Mouse (Mus musculus): ENCODE results near the gene Slc25a45. TPM values are rescaled to one million over a fixed set of nuclear protein-coding genes. Genes with fewer than 3 reads are reported as not detected.

Gene Slc25a45
- polyA plus RNA-seq, 1 experiment, result 57.9 TPM

GRCm38 (mm10) chr19:5840890-5841388 lies 36.7 kb upstream of the Slc25a45 start:
- Histone ChIP-seq H3K36me3 (ENCODE audit: control insufficient read depth, insufficient read depth, low read length) (no peaks in the 10 kb centered on the region), H3K4me3 (ENCODE audit: control insufficient read depth, insufficient read depth, low read length) (no peak overlapping the region)

DNA sequence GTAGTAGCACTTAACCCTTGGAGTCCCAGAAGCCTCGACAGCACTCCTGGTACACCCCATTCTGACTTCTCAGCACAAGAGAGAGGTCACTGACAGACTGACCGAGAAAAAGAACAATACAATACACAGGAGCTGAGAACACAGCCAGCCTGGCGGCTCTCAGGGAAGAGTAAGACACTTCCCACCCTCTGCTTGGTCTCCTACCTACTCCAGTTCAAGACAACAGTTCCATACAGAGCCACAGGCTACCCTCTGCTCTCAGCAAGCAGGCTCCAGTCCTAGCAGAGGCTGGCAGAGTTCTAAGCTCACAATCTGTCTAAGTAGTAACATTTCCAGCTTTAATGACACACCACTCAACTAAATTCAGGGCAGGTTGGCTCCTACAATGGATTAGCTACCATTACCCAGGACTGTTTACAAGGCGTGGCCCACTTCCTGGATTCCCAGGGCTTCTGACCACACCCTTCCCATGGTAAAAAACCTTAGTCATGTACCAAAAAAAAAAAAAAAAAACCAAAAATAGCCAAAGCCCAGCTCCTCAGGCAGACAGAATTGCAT lies 36.1 kb upstream of the Slc25a45 start:
- no peak for DNase-seq
- Histone ChIP-seq H3K36me3 (ENCODE audit: control insufficient read depth, insufficient read depth, low read length) (no peaks in the 10 kb centered on the region), H3K27me3 (ENCODE audit: control insufficient read depth, insufficient read depth, low read length) (no peaks in the 10 kb centered on the region), H3K4me3 (ENCODE audit: control insufficient read depth, insufficient read depth, low read length) (no peak overlapping the region), H3K4me1 (replicated peaks; ENCODE audit: control insufficient read depth, insufficient read depth, low read length) (peaks cover 28% of the 10 kb centered on the region), H3K27ac (ENCODE audit: control insufficient read depth, insufficient read depth, low read length) (peak overlapping the region; percentile 12; the same call in 1 of the 2 replicates)
- 60% methylated on average over 4 of the region's 4 CpGs for WGBS
- TF ChIP-seq POLR2A (IDR thresholded peaks at IDR 0.05; ENCODE audit: control insufficient read depth, extremely low read depth, insufficient read depth, low read length, poor library complexity), result no peak
- TF ChIP-seq CTCF (IDR thresholded peaks at IDR 0.05; ENCODE audit: borderline replicate concordance, control insufficient read depth, extremely low read depth, insufficient read depth, low read length, poor library complexity), result no peak

More at GRCm38 (mm10) chr19:5840890-5841388, 36.7 kb upstream of the Slc25a45 start:
- Histone ChIP-seq H3K27me3 (ENCODE audit: control insufficient read depth, insufficient read depth, low read length) (no peaks in the 10 kb centered on the region), H3K4me1 (replicated peaks; ENCODE audit: control insufficient read depth, insufficient read depth, low read length) (peaks cover 25% of the 10 kb centered on the region), H3K27ac (ENCODE audit: control insufficient read depth, insufficient read depth, low read length) (no peak overlapping the region)
- no peak for TF ChIP-seq CTCF (IDR thresholded peaks at IDR 0.05; ENCODE audit: borderline replicate concordance, control insufficient read depth, extremely low read depth, insufficient read depth, low read length, poor library complexity)
- TF ChIP-seq POLR2A (IDR thresholded peaks at IDR 0.05; ENCODE audit: control insufficient read depth, extremely low read depth, insufficient read depth, low read length, poor library complexity), result no peak
- 95% methylated on average over 9 of the region's 9 CpGs for WGBS
- no peak for DNase-seq

DNA sequence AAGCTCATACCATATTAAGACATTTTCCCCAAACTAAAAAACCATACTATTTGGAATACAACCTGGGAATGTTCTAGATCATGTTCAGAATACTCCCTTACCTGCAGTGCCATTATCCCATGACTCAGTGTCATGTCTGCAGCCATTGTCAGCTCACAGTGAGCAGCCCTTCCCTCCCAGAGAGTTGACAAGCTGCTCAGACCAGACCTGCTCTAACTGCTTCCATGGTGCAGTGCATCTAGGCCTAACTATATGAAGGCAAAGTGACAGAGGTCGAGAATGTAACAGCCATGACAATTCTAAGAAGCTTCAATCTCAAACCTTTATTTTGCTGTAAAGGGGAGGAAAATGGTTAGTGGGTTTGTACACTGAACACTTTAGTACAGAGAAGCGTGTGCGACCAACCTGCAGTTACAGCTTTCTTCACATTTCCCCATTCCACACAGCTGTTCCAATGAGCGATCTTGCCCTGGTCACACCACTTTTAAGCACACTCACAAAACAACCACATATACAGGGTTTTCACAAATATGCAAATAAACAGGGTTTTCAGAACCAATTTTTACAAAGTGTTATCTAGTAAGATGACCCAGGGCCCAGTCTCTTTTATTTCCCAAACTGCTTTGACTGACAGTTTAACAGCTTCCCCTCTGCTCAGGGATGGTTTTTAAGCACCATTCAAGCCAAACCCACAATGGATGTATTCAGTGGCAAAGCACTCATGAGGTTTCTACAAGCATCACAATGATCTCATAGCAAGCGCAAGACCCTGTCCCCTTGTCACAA lies 35.4 kb upstream of the Slc25a45 start:
- Histone ChIP-seq H3K27ac (ENCODE audit: control insufficient read depth, insufficient read depth, low read length) (no peak overlapping the region), H3K4me1 (replicated peaks; ENCODE audit: control insufficient read depth, insufficient read depth, low read length) (peaks cover 35% of the 10 kb centered on the region), H3K4me3 (ENCODE audit: control insufficient read depth, insufficient read depth, low read length) (no peak overlapping the region), H3K27me3 (ENCODE audit: control insufficient read depth, insufficient read depth, low read length) (no peaks in the 10 kb centered on the region), H3K36me3 (ENCODE audit: control insufficient read depth, insufficient read depth, low read length) (no peaks in the 10 kb centered on the region)
- TF ChIP-seq POLR2A (IDR thresholded peaks at IDR 0.05; ENCODE audit: control insufficient read depth, extremely low read depth, insufficient read depth, low read length, poor library complexity) (no peak), CTCF (IDR thresholded peaks at IDR 0.05; ENCODE audit: borderline replicate concordance, control insufficient read depth, extremely low read depth, insufficient read depth, low read length, poor library complexity) (no peak)
- DNase-seq, result no peak
- 48% methylated on average over 5 of the region's 5 CpGs for WGBS

DNA sequence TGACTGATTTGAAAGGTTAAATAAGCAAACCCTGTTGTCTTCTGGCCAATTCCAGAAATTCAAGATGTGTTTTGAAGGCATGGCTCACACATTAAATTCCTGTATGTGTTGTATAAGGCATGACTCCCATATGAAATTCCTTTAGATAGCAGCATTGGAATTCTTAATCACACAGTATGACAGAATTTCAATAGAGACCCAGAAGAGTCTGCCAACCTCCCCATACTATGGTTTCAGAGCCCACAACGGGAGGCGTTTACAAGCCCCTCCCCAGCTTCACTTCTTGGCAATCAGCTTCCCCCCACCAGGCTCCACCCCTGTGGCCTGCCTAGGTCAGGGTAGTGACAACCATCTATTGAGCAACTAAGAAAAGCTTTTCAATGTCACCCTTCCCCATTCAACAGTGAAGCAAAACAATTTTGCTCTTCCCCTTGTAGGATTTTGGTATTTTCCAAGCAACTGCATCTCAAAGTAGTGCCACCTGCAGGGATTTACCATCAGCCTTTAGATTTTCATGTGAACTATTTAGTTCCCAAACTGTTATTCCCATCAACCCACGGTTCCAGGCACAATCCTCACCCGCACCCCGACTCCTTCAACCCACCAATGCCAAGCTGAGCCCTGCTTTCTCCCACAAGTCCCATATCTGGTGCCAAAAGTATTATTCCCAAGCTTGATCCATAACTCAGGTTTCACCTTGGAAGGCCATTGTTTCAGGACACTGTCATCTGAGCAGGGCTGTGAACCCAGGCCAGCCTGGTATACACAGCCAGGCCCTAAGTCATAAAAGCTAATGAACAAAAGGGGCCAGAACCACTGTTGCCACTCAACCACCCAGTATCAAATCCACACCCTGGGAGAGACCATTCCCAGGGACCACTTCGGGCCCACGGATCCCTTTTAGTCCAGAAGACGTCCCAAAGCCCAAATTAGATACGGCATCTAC lies 34.5 kb upstream of the Slc25a45 start:
- peak; percentile 45 for DNase-seq
- Histone ChIP-seq H3K4me1 (replicated peaks; ENCODE audit: control insufficient read depth, insufficient read depth, low read length) (peaks cover 44% of the 10 kb centered on the region), H3K27ac (ENCODE audit: control insufficient read depth, insufficient read depth, low read length) (peak overlapping the region; percentile 96), H3K4me3 (ENCODE audit: control insufficient read depth, insufficient read depth, low read length) (peak overlapping the region; percentile 97), H3K27me3 (ENCODE audit: control insufficient read depth, insufficient read depth, low read length) (no peaks in the 10 kb centered on the region), H3K36me3 (ENCODE audit: control insufficient read depth, insufficient read depth, low read length) (no peaks in the 10 kb centered on the region)
- 22% methylated on average over 9 of the region's 9 CpGs for WGBS
- TF ChIP-seq POLR2A (IDR thresholded peaks at IDR 0.05; ENCODE audit: control insufficient read depth, extremely low read depth, insufficient read depth, low read length, poor library complexity), result no peak
- TF ChIP-seq CTCF (IDR thresholded peaks at IDR 0.05; ENCODE audit: borderline replicate concordance, control insufficient read depth, extremely low read depth, insufficient read depth, low read length, poor library complexity), result no peak

DNA sequence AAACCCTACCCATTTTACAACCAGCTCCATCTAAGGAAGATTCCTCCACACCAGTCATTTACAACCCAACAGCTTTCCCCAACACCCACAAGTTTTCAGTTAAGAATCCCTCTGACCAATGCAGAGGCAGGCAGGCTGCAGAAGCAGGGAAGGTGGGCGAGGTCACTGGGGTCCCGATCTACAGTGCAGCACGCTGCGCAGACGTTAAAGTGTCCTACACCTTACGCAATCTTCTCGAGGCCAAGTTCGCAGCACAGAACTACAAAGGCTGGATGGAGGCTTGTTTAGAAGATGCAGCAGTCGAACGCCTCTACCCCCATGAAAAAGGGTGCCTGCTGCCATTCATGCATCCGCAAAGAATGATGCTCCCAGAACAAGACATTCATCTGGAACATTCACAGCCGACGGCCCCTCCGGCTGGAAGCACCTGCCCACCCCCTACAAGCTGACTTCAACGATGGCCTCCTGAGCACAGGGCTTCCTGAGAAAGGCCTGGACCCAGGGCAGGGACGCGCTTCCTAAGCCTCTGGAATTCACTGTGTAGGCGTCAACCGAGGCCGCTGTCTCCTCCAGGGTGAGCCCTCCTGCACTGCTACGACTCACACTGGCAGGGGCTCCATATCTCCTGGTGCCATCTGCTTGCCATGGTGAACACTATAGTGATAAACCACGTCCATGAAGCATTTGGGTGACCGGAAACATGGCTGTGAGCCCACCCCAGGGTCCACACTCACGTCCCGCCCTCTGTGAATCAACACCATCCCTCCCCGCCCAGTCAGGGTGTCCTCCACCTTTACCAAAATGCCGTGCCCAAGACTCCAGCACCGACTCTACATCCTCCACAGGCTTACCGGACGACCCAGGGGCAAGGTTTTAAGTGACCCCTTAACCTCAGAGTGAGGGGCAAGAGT lies 33.6 kb upstream of the Slc25a45 start:
- DNase-seq, result peak; percentile 44
- peaks cover 54% of the 10 kb centered on the region for H3K4me1 ChIP-seq (replicated peaks; ENCODE audit: control insufficient read depth, insufficient read depth, low read length)

More for the DNA sequence above, 33.6 kb upstream of the Slc25a45 start:
- H3K27ac ChIP-seq (ENCODE audit: control insufficient read depth, insufficient read depth, low read length), result peak overlapping the region; percentile 96
- H3K27me3 ChIP-seq (ENCODE audit: control insufficient read depth, insufficient read depth, low read length), result no peaks in the 10 kb centered on the region
- TF ChIP-seq POLR2A (IDR thresholded peaks at IDR 0.05; ENCODE audit: control insufficient read depth, extremely low read depth, insufficient read depth, low read length, poor library complexity) (0 out of 2 replicates have a peak, but pooled peaks have one; percentile 11), CTCF (IDR thresholded peaks at IDR 0.05; ENCODE audit: borderline replicate concordance, control insufficient read depth, extremely low read depth, insufficient read depth, low read length, poor library complexity) (no peak)
- no peaks in the 10 kb centered on the region for H3K36me3 ChIP-seq (ENCODE audit: control insufficient read depth, insufficient read depth, low read length)
- H3K4me3 ChIP-seq (ENCODE audit: control insufficient read depth, insufficient read depth, low read length), result peak overlapping the region; percentile 97
- WGBS, result 4% methylated on average over 30 of the region's 30 CpGs

Measured in thymus, adult 2 months (tissue).